Mouse (Mus musculus) adrenal gland, adult 18-20 months (tissue): ENCODE data around the gene Klra9. TPM values are rescaled to one million over a fixed set of nuclear protein-coding genes. Genes with fewer than 3 reads are reported as not detected.
"Not testable (repeated sequence)": the region's sequence is repeated elsewhere in the genome, so short reads cannot be mapped to it uniquely, and the experiment has no call there.

Source experiments
- DNase-seq, 2 experiments: peaks; one replicate each; pipeline ENCODE4 v3.0.0; 2021 to 2022; ENCODE audit warnings: low spot score in 2 of 2
- long read RNA-seq, 2 experiments: library from polyadenylated mRNA; stranded (forward); transcript quantifications; one replicate each; pipeline ENCODE4 v2.0.0; 2021
- total RNA-seq, 2 experiments: library from RNA; stranded (reverse); gene quantifications; 1 replicate in 1 of 2; 2 replicates in 1 of 2; pipeline ENCODE4 v1.2.3; 2021

Klra9 gene
- total RNA-seq, result under 1 TPM in 1 of 2 experiments, not detected in 1; 0.35 TPM
- long read RNA-seq, experiment 1, partial matches to known transcripts, result 0 of 1 reads
- long read RNA-seq, experiment 1, other reads (novel, unspliced or antisense), result 1 of 1 reads
- long read RNA-seq, experiment 2, result 0 reads

- not testable (repeated sequence) for DNase-seq
Measured at GRCm38 (mm10) chr6:130193012-130193411, at the start of gene Klra9. TSS of gene Klra9 (minus strand) at chr6:130193112.

GRCm38 (mm10) chr6:130237536-130237935 is 44.6 kb upstream of the Klra9 start:
- no peak for DNase-seq

- DNase-seq, result no peak
Measured at GRCm38 (mm10) chr6:130236635-130237034, 43.7 kb upstream of the Klra9 start.

- no peak for DNase-seq
Measured at GRCm38 (mm10) chr6:130233222-130233621, 40.3 kb upstream of the Klra9 start, which contains the start of gene Klra7. TSS of gene Klra7 (minus strand) at chr6:130233322.

GRCm38 (mm10) chr6:130197453-130197852 is 4.5 kb upstream of the Klra9 start:
- DNase-seq, result not testable (repeated sequence)

GRCm38 (mm10) chr6:130129798-130130197 is 63.1 kb downstream of the Klra9 start, which contains the start of gene Klra8:
TSS of gene Klra8 (minus strand) at chr6:130129898.
- not testable (repeated sequence) for DNase-seq

Other genes with a start within 250 kb of the Klra9 start
- gene Klra6, start 166.2 kb downstream of the Klra9 start, total RNA-seq, result not detected
- under 1 TPM in 1 of 2 experiments, not detected in 1; 0.22 TPM for gene Klra4, start 125.8 kb downstream of the Klra9 start, total RNA-seq
- gene Klra8, start 63.2 kb downstream of the Klra9 start, total RNA-seq, result under 1 TPM in 1 of 2 experiments, not detected in 1; 0.33 TPM
- gene Klra7, start 40.2 kb upstream of the Klra9 start, total RNA-seq, result not detected
- gene Klra10, start 88.8 kb upstream of the Klra9 start, total RNA-seq, result not detected
- not detected for gene Klra3, start 144.5 kb upstream of the Klra9 start, total RNA-seq
- gene Klra1, start 193.8 kb upstream of the Klra9 start, total RNA-seq, result not detected